Comparison of ENCODE assay signal across 8 mouse cellular contexts in the genomic region with DNA sequence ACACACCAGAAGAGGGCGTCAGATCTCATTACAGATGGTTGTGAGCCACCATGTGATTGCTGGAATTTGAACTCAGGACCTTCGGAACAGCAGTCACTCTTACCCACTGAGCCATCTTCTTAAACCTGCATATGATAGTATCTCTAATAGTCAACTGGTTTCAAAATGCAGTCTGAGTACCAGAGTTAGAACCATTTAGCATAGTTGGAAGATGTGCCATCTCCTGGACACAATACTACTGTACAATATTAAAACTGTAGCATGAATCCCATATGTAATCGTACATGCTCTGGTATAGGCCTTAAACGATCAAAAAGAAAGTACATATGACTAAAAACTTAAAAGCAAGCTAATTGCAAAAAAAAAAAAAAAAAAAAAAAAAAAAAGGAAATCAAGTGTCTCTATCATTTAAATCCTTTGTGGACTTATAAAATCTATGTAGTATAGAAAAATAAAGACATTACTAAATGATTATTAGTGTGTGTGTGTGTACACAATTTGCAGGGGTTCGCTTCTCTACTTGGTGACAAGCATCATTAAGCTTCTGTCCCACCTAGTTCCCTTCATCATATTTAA. TPM values are rescaled to one million over a fixed set of nuclear protein-coding genes. Genes with fewer than 3 reads are reported as not detected.
DNase-seq lines count a peak whose midpoint lies in the region; ATAC-seq and TF ChIP-seq lines count a peak whose summit lies in the region.

No protein-coding gene starts in this region.

- H3K9ac ChIP-seq in hindbrain, embryonic 15.5 days = peak overlapping the region; percentile 49
- H3K9ac ChIP-seq in midbrain, postnatal 0 days (replicated peaks; ENCODE audit: low read length, poor library complexity, severe bottlenecking) = peak overlapping the region; percentile 64; the same call in 1 of the 2 replicates

- no peaks in the 10 kb centered on the region for H3K9me3 ChIP-seq in hindbrain, embryonic 15.5 days
- no peaks in the 10 kb centered on the region for H3K9me3 ChIP-seq in midbrain, postnatal 0 days (ENCODE audit: low read length)

- TF ChIP-seq CTCF in midbrain, postnatal 0 days (IDR thresholded peaks at IDR 0.05) = peak; percentile 34

- WGBS in hindbrain, embryonic 15.5 days = 81% methylated on average over 5 of the region's 5 CpGs
- WGBS in midbrain, postnatal 0 days = 79% methylated on average over 5 of the region's 5 CpGs

- H3K27me3 ChIP-seq in hindbrain, embryonic 15.5 days = no peaks in the 10 kb centered on the region
- no peaks in the 10 kb centered on the region for H3K27me3 ChIP-seq in midbrain, postnatal 0 days (ENCODE audit: insufficient read depth, low read length)

- H3K36me3 ChIP-seq in hindbrain, embryonic 15.5 days = no peaks in the 10 kb centered on the region
- no peaks in the 10 kb centered on the region for H3K36me3 ChIP-seq in midbrain, postnatal 0 days (ENCODE audit: insufficient read depth, low read length)

- peaks cover 12% of the 10 kb centered on the region for H3K4me1 ChIP-seq in hindbrain, embryonic 15.5 days (replicated peaks)
- H3K4me1 ChIP-seq in midbrain, postnatal 0 days (ENCODE audit: insufficient read depth, low read length) = peaks cover 9% of the 10 kb centered on the region; the same call in 1 of the 2 replicates

- peak overlapping the region; percentile 88 for H3K27ac ChIP-seq in hindbrain, embryonic 15.5 days (replicated peaks)
- H3K27ac ChIP-seq in midbrain, postnatal 0 days (ENCODE audit: low read depth, low read length) = peak overlapping the region; percentile 80

- H3K4me3 ChIP-seq in hindbrain, embryonic 15.5 days = peak overlapping the region; percentile 66
- peak overlapping the region; percentile 82 for H3K4me3 ChIP-seq in midbrain, postnatal 0 days (ENCODE audit: low read depth, low read length)

- H3K4me2 ChIP-seq in hindbrain, embryonic 15.5 days = peak overlapping the region; percentile 74
- H3K4me2 ChIP-seq in midbrain, postnatal 0 days (ENCODE audit: low read depth, low read length, poor library complexity, severe bottlenecking) = peak overlapping the region; percentile 91

- peak; percentile 6 for DNase-seq in cerebellum, adult 8-10 months
- no peak for DNase-seq in cerebellum, postnatal 36 days
- peak; percentile 19 for DNase-seq in thymus, postnatal 0 days (ENCODE audit: low spot score)
- DNase-seq in thymus, postnatal 4 days = no peak
- DNase-seq in midbrain, postnatal 0 days (ENCODE audit: low spot score) = peak; percentile 6
- DNase-seq in spleen, postnatal 36 days (ENCODE audit: low spot score in 2 of 2) = no peak
- no peak for DNase-seq in right cerebral cortex, postnatal 36 days (ENCODE audit: low spot score in 2 of 2)

- ATAC-seq in hindbrain, embryonic 15.5 days (ENCODE audit: low FRiP score, low read depth) = no peak
- ATAC-seq in midbrain, postnatal 0 days (ENCODE audit: low FRiP score) = no peak

RNA-seq across cellular contexts. Expression of gene Mad2l1, which starts 0.7 kb away (rescaled TPM):
- polyA plus RNA-seq in thymus, postnatal 0 days (2015; fragmentation: Nextera tagmentation; extraction: Ambion mirVana) = 140 TPM in 2 replicates
- polyA plus RNA-seq in hindbrain, embryonic 15.5 days (2015; fragmentation: Nextera tagmentation; extraction: Ambion mirVana) = 20.3 and 24.9 TPM in 2 replicates
- total RNA-seq in midbrain, postnatal 0 days (2014; rRNA removed) = 6.7 and 6.8 TPM in 2 replicates
- polyA plus RNA-seq in midbrain, postnatal 0 days (2015; fragmentation: Nextera tagmentation; extraction: Ambion mirVana) = 11.5 and 11.6 TPM in 2 replicates

RNA-seq across cellular contexts. Expression of gene Vmn1r32, which starts 25.4 kb away (rescaled TPM):
- 0.06 TPM in 1 of 2 replicates, not detected in the other for polyA plus RNA-seq in thymus, postnatal 0 days (2015; fragmentation: Nextera tagmentation; extraction: Ambion mirVana)
- not detected in 2 replicates for polyA plus RNA-seq in hindbrain, embryonic 15.5 days (2015; fragmentation: Nextera tagmentation; extraction: Ambion mirVana)
- total RNA-seq in midbrain, postnatal 0 days (2014; rRNA removed) = 0.22 TPM in 1 of 2 replicates, not detected in the other
- polyA plus RNA-seq in midbrain, postnatal 0 days (2015; fragmentation: Nextera tagmentation; extraction: Ambion mirVana) = not detected in 2 replicates

Comparison
In these comparisons a context has a peak if more than half of its experiments do, and no peak if none do; other contexts are left out.
1. DNase-seq: peak in cerebellum, adult 8-10 months (single experiment), thymus, postnatal 0 days (single experiment) and midbrain, postnatal 0 days (single experiment); none in cerebellum, postnatal 36 days (0 of 2), thymus, postnatal 4 days (single experiment), spleen, postnatal 36 days (0 of 2) and right cerebral cortex, postnatal 36 days (0 of 2).